ENCODE assay signal across 14 mouse cellular contexts in the genomic region with DNA sequence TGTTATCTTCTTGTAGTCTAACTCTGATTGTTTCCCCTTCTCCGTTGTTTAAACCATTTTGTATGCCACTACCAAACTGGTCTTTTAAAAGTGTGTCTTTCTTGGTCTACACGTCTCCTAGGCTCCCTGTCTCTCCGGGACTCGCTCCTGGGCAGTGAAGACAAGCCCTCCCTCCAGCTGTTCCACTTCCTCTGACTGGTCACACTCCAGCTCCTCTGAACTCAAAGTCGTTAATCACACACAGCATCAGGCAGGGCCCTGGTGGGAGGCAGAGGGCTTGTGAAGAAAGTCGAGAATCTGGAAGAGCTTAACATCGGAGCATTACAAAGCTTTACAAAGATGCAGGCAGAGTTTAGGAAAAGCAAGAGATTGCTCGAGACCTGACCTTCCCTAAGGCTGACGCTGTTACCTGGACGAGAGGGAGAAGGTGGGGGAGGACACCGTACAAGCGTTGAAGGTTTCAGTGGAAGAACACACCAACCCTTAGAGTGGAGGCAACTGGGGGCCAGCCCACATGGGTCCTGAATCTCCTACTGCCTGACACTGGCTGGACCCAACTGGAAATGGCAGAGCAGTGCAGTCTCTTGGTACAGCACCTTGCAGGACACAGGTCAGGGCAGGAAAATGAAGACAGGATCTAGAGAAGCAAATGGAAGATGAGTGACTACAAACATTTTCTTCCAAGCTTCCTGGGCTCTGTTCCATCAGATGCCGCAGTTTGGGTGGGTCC. TPM values are rescaled to one million over a fixed set of nuclear protein-coding genes. Genes with fewer than 3 reads are reported as not detected.
A peak's percentile ranks its signal among the peaks of the same experiment; 100 is the strongest.
DNase-seq lines count a peak whose midpoint lies in the region; ATAC-seq and TF ChIP-seq lines count a peak whose summit lies in the region.
"Had no signal": no experiment of that assay in that cellular context is flagged by ENCODE, and none has a peak within 500 bp of the region (broad histone marks: within the 10 kb centered on the region; RNA-seq: fewer than 3 reads in every experiment).

No protein-coding gene starts in this region.

- H3K36me3 ChIP-seq in lung, embryonic 14.5 days (ENCODE audit: insufficient read depth): peaks cover 10% of the 10 kb centered on the region; the same call in 1 of the 2 replicates
- H3K36me3 ChIP-seq in kidney, embryonic 16.5 days (ENCODE audit: insufficient read depth, low read length): peaks cover 6% of the 10 kb centered on the region; the same call in 1 of the 2 replicates
- peaks cover 6% of the 10 kb centered on the region for H3K36me3 ChIP-seq in lung, embryonic 16.5 days (ENCODE audit: control insufficient read depth, insufficient read depth, low read length)
- H3K36me3 ChIP-seq in stomach, embryonic 16.5 days (ENCODE audit: control insufficient read depth, insufficient read depth, low read length): no peaks in the 10 kb centered on the region
- H3K36me3 ChIP-seq in midbrain, postnatal 0 days (ENCODE audit: insufficient read depth, low read length): peaks cover 3% of the 10 kb centered on the region; the same call in 1 of the 2 replicates
- H3K36me3 ChIP-seq: embryonic facial prominence, embryonic 15.5 days had no signal

- TF ChIP-seq POLR2A in lung, adult 2 months (IDR thresholded peaks at IDR 0.05; ENCODE audit: borderline replicate concordance, extremely low read depth, low read depth, low read length): no peak

- peak overlapping the region; percentile 29; the same call in 1 of the 2 replicates for H3K4me2 ChIP-seq in lung, embryonic 14.5 days
- peak overlapping the region; percentile 35 for H3K4me2 ChIP-seq in kidney, embryonic 16.5 days (replicated peaks; ENCODE audit: low read depth, low read length)
- no peak overlapping the region for H3K4me2 ChIP-seq in lung, embryonic 16.5 days (ENCODE audit: low read depth, low read length)
- H3K4me2 ChIP-seq in stomach, embryonic 16.5 days (ENCODE audit: low read depth, low read length): 0 out of 2 replicates have a peak overlapping the region, but pooled peaks have one; percentile 10
- no peak overlapping the region for H3K4me2 ChIP-seq in midbrain, postnatal 0 days (ENCODE audit: low read depth, low read length, poor library complexity, severe bottlenecking)
- H3K4me2 ChIP-seq: embryonic facial prominence, embryonic 15.5 days; hindbrain, embryonic 12.5 days had no signal

- H3K9ac ChIP-seq in lung, embryonic 14.5 days: no peak overlapping the region
- H3K9ac ChIP-seq in kidney, embryonic 16.5 days (replicated peaks; ENCODE audit: low read length): peak overlapping the region; percentile 43
- no peak overlapping the region for H3K9ac ChIP-seq in lung, embryonic 16.5 days (ENCODE audit: low read length)
- 0 out of 2 replicates have a peak overlapping the region, but pooled peaks have one; percentile 11 for H3K9ac ChIP-seq in stomach, embryonic 16.5 days (ENCODE audit: low read length)
- no peak overlapping the region for H3K9ac ChIP-seq in midbrain, postnatal 0 days (replicated peaks; ENCODE audit: low read length, poor library complexity, severe bottlenecking)
- H3K9ac ChIP-seq: embryonic facial prominence, embryonic 15.5 days; hindbrain, embryonic 12.5 days had no signal

- ATAC-seq in lung, embryonic 14.5 days (ENCODE audit: insufficient read depth): peak; percentile 89
- ATAC-seq in kidney, embryonic 16.5 days (ENCODE audit: low FRiP score, low TSS enrichment): peak; percentile 96
- peak; percentile 88 for ATAC-seq in lung, embryonic 16.5 days (ENCODE audit: low read depth)
- peak; percentile 70; the same call in 1 of the 2 replicates for ATAC-seq in stomach, embryonic 16.5 days (ENCODE audit: insufficient read depth, low FRiP score)
- no peak for ATAC-seq in midbrain, postnatal 0 days (ENCODE audit: low FRiP score)
- ATAC-seq in megakaryocyte-erythroid progenitor cell, adult 5-6 weeks (replicated peaks; ENCODE audit: low FRiP score, low TSS enrichment, poor library complexity, severe bottlenecking): no peak

- peak; percentile 76 for DNase-seq in lung, embryonic 14.5 days
- no peak for DNase-seq in lung, adult 2 months
- DNase-seq in midbrain, postnatal 0 days (ENCODE audit: low spot score): no peak
- DNase-seq: cerebellum, adult 8-10 months; heart, adult 2 months; left cerebral cortex, postnatal 4 days had no signal

- H3K27ac ChIP-seq in lung, embryonic 14.5 days (ENCODE audit: low read depth): peak overlapping the region; percentile 60; the same call in 1 of the 2 replicates
- H3K27ac ChIP-seq in kidney, embryonic 16.5 days (ENCODE audit: low read length): peak overlapping the region; percentile 80
- H3K27ac ChIP-seq in lung, embryonic 16.5 days (ENCODE audit: low read length): 0 out of 2 replicates have a peak overlapping the region, but pooled peaks have one; percentile 23
- H3K27ac ChIP-seq in stomach, embryonic 16.5 days (ENCODE audit: low read length): no peak overlapping the region
- no peak overlapping the region for H3K27ac ChIP-seq in midbrain, postnatal 0 days (ENCODE audit: low read depth, low read length)
- H3K27ac ChIP-seq: embryonic facial prominence, embryonic 15.5 days; heart, adult 2 months; hindbrain, embryonic 12.5 days; layer of hippocampus, adult 2 months had no signal

- no peaks in the 10 kb centered on the region for H3K27me3 ChIP-seq in lung, embryonic 14.5 days (ENCODE audit: insufficient read depth, low read length)
- H3K27me3 ChIP-seq in kidney, embryonic 16.5 days (ENCODE audit: insufficient read depth, low read length): no peaks in the 10 kb centered on the region
- no peaks in the 10 kb centered on the region for H3K27me3 ChIP-seq in lung, embryonic 16.5 days (ENCODE audit: control insufficient read depth, insufficient read depth, low read depth, low read length)
- H3K27me3 ChIP-seq in stomach, embryonic 16.5 days (ENCODE audit: control insufficient read depth, insufficient read depth, low read length): no peaks in the 10 kb centered on the region
- H3K27me3 ChIP-seq in midbrain, postnatal 0 days (ENCODE audit: insufficient read depth, low read length): no peaks in the 10 kb centered on the region
- H3K27me3 ChIP-seq: embryonic facial prominence, embryonic 15.5 days; hindbrain, embryonic 12.5 days had no signal

- WGBS in lung, embryonic 14.5 days: 22% methylated on average over 13 of the region's 13 CpGs
- WGBS in lung, adult 2 months: 34% methylated on average over 13 of the region's 13 CpGs
- WGBS in kidney, embryonic 16.5 days: 7% methylated on average over 13 of the region's 13 CpGs
- 31% methylated on average over 13 of the region's 13 CpGs for WGBS in lung, embryonic 16.5 days
- 27% methylated on average over 13 of the region's 13 CpGs for WGBS in stomach, embryonic 16.5 days
- WGBS in midbrain, postnatal 0 days: 38% methylated on average over 13 of the region's 13 CpGs

- TF ChIP-seq CTCF in lung, embryonic 14.5 days (IDR thresholded peaks at IDR 0.05; ENCODE audit: low read depth): no peak
- no peak for TF ChIP-seq CTCF in lung, adult 2 months (IDR thresholded peaks at IDR 0.05; ENCODE audit: insufficient read depth, low read length)
- no peak for TF ChIP-seq CTCF in midbrain, postnatal 0 days (IDR thresholded peaks at IDR 0.05)

- H3K9me3 ChIP-seq in lung, embryonic 14.5 days (ENCODE audit: low read depth, low read length): no peaks in the 10 kb centered on the region
- no peaks in the 10 kb centered on the region for H3K9me3 ChIP-seq in kidney, embryonic 16.5 days (ENCODE audit: low read length)
- H3K9me3 ChIP-seq in lung, embryonic 16.5 days (ENCODE audit: control insufficient read depth, low read length): no peaks in the 10 kb centered on the region
- H3K9me3 ChIP-seq in stomach, embryonic 16.5 days (replicated peaks; ENCODE audit: control insufficient read depth, low read length): no peaks in the 10 kb centered on the region
- no peaks in the 10 kb centered on the region for H3K9me3 ChIP-seq in midbrain, postnatal 0 days (ENCODE audit: low read length)
- H3K9me3 ChIP-seq: embryonic facial prominence, embryonic 15.5 days; hindbrain, embryonic 12.5 days had no signal

- H3K4me3 ChIP-seq in lung, embryonic 14.5 days (ENCODE audit: low read depth, low read length): no peak overlapping the region
- no peak overlapping the region for H3K4me3 ChIP-seq in lung, adult 2 months (replicated peaks; ENCODE audit: extremely low read depth, low read depth, low read length)
- H3K4me3 ChIP-seq in kidney, embryonic 16.5 days (ENCODE audit: low read length): 0 out of 2 replicates have a peak overlapping the region, but pooled peaks have one; percentile 4
- no peak overlapping the region for H3K4me3 ChIP-seq in lung, embryonic 16.5 days (ENCODE audit: low read length)
- H3K4me3 ChIP-seq in stomach, embryonic 16.5 days (replicated peaks; ENCODE audit: low read length): no peak overlapping the region
- no peak overlapping the region for H3K4me3 ChIP-seq in midbrain, postnatal 0 days (ENCODE audit: low read depth, low read length)
- H3K4me3 ChIP-seq: embryonic facial prominence, embryonic 15.5 days; heart, adult 2 months; hindbrain, embryonic 12.5 days; layer of hippocampus, adult 2 months had no signal

- H3K4me1 ChIP-seq in lung, embryonic 14.5 days (ENCODE audit: insufficient read depth): peaks cover 11% of the 10 kb centered on the region
- peaks cover 13% of the 10 kb centered on the region for H3K4me1 ChIP-seq in lung, adult 2 months (ENCODE audit: control insufficient read depth, insufficient read depth, low read length)
- peaks cover 24% of the 10 kb centered on the region for H3K4me1 ChIP-seq in kidney, embryonic 16.5 days (ENCODE audit: insufficient read depth, low read length)
- peaks cover 13% of the 10 kb centered on the region for H3K4me1 ChIP-seq in lung, embryonic 16.5 days (replicated peaks; ENCODE audit: control insufficient read depth, insufficient read depth, low read length)
- H3K4me1 ChIP-seq in stomach, embryonic 16.5 days (ENCODE audit: control insufficient read depth, insufficient read depth, low read length): peaks cover 15% of the 10 kb centered on the region
- peaks cover 7% of the 10 kb centered on the region for H3K4me1 ChIP-seq in midbrain, postnatal 0 days (ENCODE audit: insufficient read depth, low read length)

RNA-seq across cellular contexts. Expression of gene Tbcc, which starts 6.9 kb away (rescaled TPM):
- polyA plus RNA-seq in lung, embryonic 14.5 days (2014; fragmentation: Nextera tagmentation; extraction: Ambion mirVana): 58.5 and 61.2 TPM in 2 replicates
- 17.9 and 20.8 TPM in 2 replicates for polyA plus RNA-seq in lung, adult 2 months (2012; rRNA removed)
- 49.8 and 54.7 TPM in 2 replicates for polyA plus RNA-seq in kidney, embryonic 16.5 days (2015; fragmentation: Nextera tagmentation; extraction: Ambion mirVana)
- 38.6 and 40.8 TPM in 2 replicates for polyA plus RNA-seq in lung, embryonic 16.5 days (2015; fragmentation: Nextera tagmentation; extraction: Ambion mirVana)
- polyA plus RNA-seq in stomach, embryonic 16.5 days (2015; fragmentation: Nextera tagmentation; extraction: Ambion mirVana): 25.8 and 34.8 TPM in 2 replicates
- 43.1 and 46.3 TPM in 2 replicates for total RNA-seq in midbrain, postnatal 0 days (2014; rRNA removed)
- polyA plus RNA-seq in midbrain, postnatal 0 days (2015; fragmentation: Nextera tagmentation; extraction: Ambion mirVana): 49.9 and 51.2 TPM in 2 replicates
- 19.3 and 20.4 TPM in 2 replicates for total RNA-seq in megakaryocyte-erythroid progenitor cell, adult 5-6 weeks (2014; fragmentation: Nextera tagmentation)
- 10.9 and 13.3 TPM in 2 replicates for total RNA-seq in megakaryocyte-erythroid progenitor cell, adult 5-6 weeks (2017)

RNA-seq across cellular contexts. Expression of gene Prph2, which starts 12.9 kb away (rescaled TPM):
- polyA plus RNA-seq in lung, embryonic 14.5 days (2014; fragmentation: Nextera tagmentation; extraction: Ambion mirVana): not detected in 2 replicates
- not detected in 2 replicates for polyA plus RNA-seq in lung, adult 2 months (2012; rRNA removed)
- polyA plus RNA-seq in kidney, embryonic 16.5 days (2015; fragmentation: Nextera tagmentation; extraction: Ambion mirVana): 0.09 and 0.14 TPM in 2 replicates
- not detected in 2 replicates for polyA plus RNA-seq in lung, embryonic 16.5 days (2015; fragmentation: Nextera tagmentation; extraction: Ambion mirVana)
- polyA plus RNA-seq in stomach, embryonic 16.5 days (2015; fragmentation: Nextera tagmentation; extraction: Ambion mirVana): not detected in 2 replicates
- not detected in 2 replicates for total RNA-seq in midbrain, postnatal 0 days (2014; rRNA removed)
- polyA plus RNA-seq in midbrain, postnatal 0 days (2015; fragmentation: Nextera tagmentation; extraction: Ambion mirVana): not detected in 2 replicates
- not detected in 2 replicates for total RNA-seq in megakaryocyte-erythroid progenitor cell, adult 5-6 weeks (2014; fragmentation: Nextera tagmentation)
- not detected in 2 replicates for total RNA-seq in megakaryocyte-erythroid progenitor cell, adult 5-6 weeks (2017)
- total RNA-seq: heart, adult 2 months; layer of hippocampus, adult 2 months; left cerebral cortex, postnatal 4 days had no signal
- polyA plus RNA-seq: embryonic facial prominence, embryonic 15.5 days; heart, adult 2 months; hindbrain, embryonic 12.5 days; neural tube, embryonic 14.5 days had no signal

RNA-seq across cellular contexts. Expression of gene Bicral, which starts 39.1 kb away (rescaled TPM):
- polyA plus RNA-seq in lung, embryonic 14.5 days (2014; fragmentation: Nextera tagmentation; extraction: Ambion mirVana): 4.7 and 6.5 TPM in 2 replicates
- polyA plus RNA-seq in lung, adult 2 months (2012; rRNA removed): 11.8 and 16.3 TPM in 2 replicates
- 3.2 and 3.6 TPM in 2 replicates for polyA plus RNA-seq in kidney, embryonic 16.5 days (2015; fragmentation: Nextera tagmentation; extraction: Ambion mirVana)
- polyA plus RNA-seq in lung, embryonic 16.5 days (2015; fragmentation: Nextera tagmentation; extraction: Ambion mirVana): 3.3 and 4.4 TPM in 2 replicates
- polyA plus RNA-seq in stomach, embryonic 16.5 days (2015; fragmentation: Nextera tagmentation; extraction: Ambion mirVana): 3.4 and 4.0 TPM in 2 replicates
- total RNA-seq in midbrain, postnatal 0 days (2014; rRNA removed): 31.2 and 31.6 TPM in 2 replicates
- polyA plus RNA-seq in midbrain, postnatal 0 days (2015; fragmentation: Nextera tagmentation; extraction: Ambion mirVana): 6.5 and 7.0 TPM in 2 replicates
- 24.6 and 28.7 TPM in 2 replicates for total RNA-seq in megakaryocyte-erythroid progenitor cell, adult 5-6 weeks (2014; fragmentation: Nextera tagmentation)
- 10.4 and 16.5 TPM in 2 replicates for total RNA-seq in megakaryocyte-erythroid progenitor cell, adult 5-6 weeks (2017)

Comparison
In these comparisons a context has a peak if more than half of its experiments do, and no peak if none do; other contexts are left out.
1. H3K4me2 ChIP-seq: peak in lung, embryonic 14.5 days (single experiment), kidney, embryonic 16.5 days (single experiment) and stomach, embryonic 16.5 days (single experiment); none in lung, embryonic 16.5 days (single experiment) and midbrain, postnatal 0 days (single experiment).
2. ATAC-seq: peak in lung, embryonic 14.5 days (single experiment), kidney, embryonic 16.5 days (single experiment), lung, embryonic 16.5 days (single experiment) and stomach, embryonic 16.5 days (single experiment); none in midbrain, postnatal 0 days (single experiment) and megakaryocyte-erythroid progenitor cell, adult 5-6 weeks (single experiment).
3. H3K27ac ChIP-seq: peak in lung, embryonic 14.5 days (single experiment), kidney, embryonic 16.5 days (single experiment) and lung, embryonic 16.5 days (single experiment); none in stomach, embryonic 16.5 days (single experiment) and midbrain, postnatal 0 days (single experiment).
4. H3K9ac ChIP-seq: peak in kidney, embryonic 16.5 days (single experiment) and stomach, embryonic 16.5 days (single experiment); none in lung, embryonic 14.5 days (single experiment), lung, embryonic 16.5 days (single experiment) and midbrain, postnatal 0 days (single experiment).